Mouse (Mus musculus) neural tube, embryonic 15.5 days (tissue): Measurements from ENCODE around the gene Fdx1. TPM values are rescaled to one million over a fixed set of nuclear protein-coding genes. Genes with fewer than 3 reads are reported as not detected.

Experiments
- ATAC-seq: fragments of 200-750 bp; cut with Nextera tagmentation; 2 replicates; pipeline ENCODE4 v1.8.0; 2017; ENCODE audit warnings: mild to moderate bottlenecking, moderate TSS enrichment, moderate library complexity; ENCODE audit not compliant: low FRiP score
- H3K27ac ChIP-seq: fragments of 300-500 bp; sonication (generic); replicated peaks from 2 replicates; pipeline ENCODE4 v1.5.1; 2015; ENCODE audit warnings: mild to moderate bottlenecking, inconsistent platforms
- H3K27me3 ChIP-seq: fragments of 300-500 bp; sonication (generic); replicated peaks from 2 replicates; pipeline ENCODE4 v1.6.1; 2015; ENCODE audit warnings: inconsistent platforms
- H3K36me3 ChIP-seq: fragments of 300-500 bp; sonication (generic); 2 replicates; pipeline ENCODE4 v1.6.1; 2015; ENCODE audit warnings: inconsistent platforms
- H3K4me1 ChIP-seq: fragments of 300-500 bp; sonication (generic); 2 replicates; pipeline ENCODE4 v1.6.1; 2015; ENCODE audit warnings: inconsistent platforms
- H3K4me2 ChIP-seq: fragments of 300-500 bp; sonication (generic); 2 replicates; pipeline ENCODE4 v1.6.1; 2015; ENCODE audit warnings: inconsistent platforms, mild to moderate bottlenecking, moderate library complexity
- H3K4me3 ChIP-seq: fragments of 300-500 bp; sonication (generic); replicated peaks from 2 replicates; pipeline ENCODE4 v1.5.1; 2015; ENCODE audit warnings: mild to moderate bottlenecking, inconsistent platforms
- H3K9ac ChIP-seq: fragments of 300-500 bp; sonication (generic); replicated peaks from 2 replicates; pipeline ENCODE4 v1.6.1; 2015; ENCODE audit warnings: mild to moderate bottlenecking, inconsistent platforms
- H3K9me3 ChIP-seq: fragments of 300-500 bp; sonication (generic); replicated peaks from 2 replicates; pipeline ENCODE4 v1.6.1; 2016; ENCODE audit warnings: inconsistent platforms
- WGBS: fragments of 180-500 bp; shearing (Covaris S2); methylation state at CpG from one replicate; pipeline ENCODE4 v1.1.7; 2015; ENCODE audit warnings: mixed read lengths; 5-methylcytosine and 5-hydroxymethylcytosine counted together
- polyA plus RNA-seq: library from polyadenylated mRNA; unstranded; fragments of >200 nt; fragmentation: Nextera tagmentation; extraction: Ambion mirVana; gene quantifications from 2 replicates; pipeline ENCODE4 v1.2.1, GENCODE M21; 2015

The Fdx1 gene
- polyA plus RNA-seq, 1 experiment from 2014 or later, result 37.2 TPM

GRCm38 (mm10) chr9:51957025-51957424 lies 6.3 kb downstream of the Fdx1 start:
- H3K27me3 ChIP-seq, result no peaks in the 10 kb centered on the region
- no peak for ATAC-seq
- peaks cover 14% of the 10 kb centered on the region for H3K4me1 ChIP-seq
- H3K27ac ChIP-seq, result no peak overlapping the region
- no peak overlapping the region for H3K4me3 ChIP-seq
- no peaks in the 10 kb centered on the region for H3K9me3 ChIP-seq
- peaks cover 10% of the 10 kb centered on the region; the same call in 1 of the 2 replicates for H3K36me3 ChIP-seq
- no peak overlapping the region for H3K4me2 ChIP-seq
- WGBS, result 90% methylated on average over 8 of the region's 8 CpGs
- no peak overlapping the region for H3K9ac ChIP-seq

- no peak overlapping the region for H3K4me2 ChIP-seq
- H3K4me1 ChIP-seq, result peaks cover 9% of the 10 kb centered on the region
- ATAC-seq, result no peak
- no peak overlapping the region for H3K27ac ChIP-seq
- no peak overlapping the region for H3K9ac ChIP-seq
- no peaks in the 10 kb centered on the region for H3K9me3 ChIP-seq
- H3K27me3 ChIP-seq, result no peaks in the 10 kb centered on the region
- peaks cover 10% of the 10 kb centered on the region; the same call in 1 of the 2 replicates for H3K36me3 ChIP-seq
- 72% methylated on average over 2 of the region's 2 CpGs for WGBS
- no peak overlapping the region for H3K4me3 ChIP-seq
Observed at GRCm38 (mm10) chr9:51956484-51956883, 6.9 kb downstream of the Fdx1 start.

GRCm38 (mm10) chr9:51951337-51951736 lies 12.0 kb downstream of the Fdx1 start:
- H3K27me3 ChIP-seq, result no peaks in the 10 kb centered on the region
- no peak overlapping the region for H3K4me3 ChIP-seq
- ATAC-seq, result no peak
- H3K9me3 ChIP-seq, result no peaks in the 10 kb centered on the region
- H3K9ac ChIP-seq, result no peak overlapping the region
- WGBS, result 66% methylated on average over 2 of the region's 2 CpGs
- no peak overlapping the region for H3K4me2 ChIP-seq
- H3K4me1 ChIP-seq, result no peaks in the 10 kb centered on the region
- H3K36me3 ChIP-seq, result peaks cover 20% of the 10 kb centered on the region
- H3K27ac ChIP-seq, result no peak overlapping the region

- Histone ChIP-seq H3K4me2 (no peak overlapping the region), H3K36me3 (peaks cover 26% of the 10 kb centered on the region), H3K4me3 (no peak overlapping the region), H3K9me3 (no peaks in the 10 kb centered on the region), H3K9ac (no peak overlapping the region), H3K4me1 (no peaks in the 10 kb centered on the region), H3K27me3 (no peaks in the 10 kb centered on the region), H3K27ac (no peak overlapping the region)
- 65% methylated on average over 1 of the region's 1 CpGs for WGBS
- ATAC-seq, result no peak
Observed at GRCm38 (mm10) chr9:51950667-51951066, 12.7 kb downstream of the Fdx1 start.

- H3K4me3 ChIP-seq, result no peak overlapping the region
- no peak overlapping the region for H3K27ac ChIP-seq
- peaks cover 29% of the 10 kb centered on the region for H3K36me3 ChIP-seq
- H3K27me3 ChIP-seq, result no peaks in the 10 kb centered on the region
- H3K9me3 ChIP-seq, result no peaks in the 10 kb centered on the region
- no peak for ATAC-seq
- H3K9ac ChIP-seq, result no peak overlapping the region
- 68% methylated on average over 3 of the region's 3 CpGs for WGBS
- no peak overlapping the region for H3K4me2 ChIP-seq
- H3K4me1 ChIP-seq, result no peaks in the 10 kb centered on the region
Observed at GRCm38 (mm10) chr9:51950225-51950624, 13.1 kb downstream of the Fdx1 start.

GRCm38 (mm10) chr9:51943934-51944333 lies 19.4 kb downstream of the Fdx1 start:
- no peak overlapping the region for H3K27ac ChIP-seq
- no peak for ATAC-seq
- H3K9me3 ChIP-seq, result no peaks in the 10 kb centered on the region
- H3K36me3 ChIP-seq, result peaks cover 33% of the 10 kb centered on the region
- no peak overlapping the region for H3K4me3 ChIP-seq
- H3K4me2 ChIP-seq, result no peak overlapping the region
- no peaks in the 10 kb centered on the region for H3K27me3 ChIP-seq
- WGBS, result 96% methylated on average over 6 of the region's 6 CpGs
- no peak overlapping the region for H3K9ac ChIP-seq
- no peaks in the 10 kb centered on the region for H3K4me1 ChIP-seq

- Histone ChIP-seq H3K36me3 (no peaks in the 10 kb centered on the region), H3K4me3 (no peak overlapping the region), H3K4me1 (no peaks in the 10 kb centered on the region), H3K4me2 (no peak overlapping the region), H3K9ac (no peak overlapping the region), H3K27ac (no peak overlapping the region), H3K9me3 (no peaks in the 10 kb centered on the region), H3K27me3 (no peaks in the 10 kb centered on the region)
- 79% methylated on average over 1 of the region's 1 CpGs for WGBS
- ATAC-seq, result no peak
Observed at GRCm38 (mm10) chr9:51934641-51935040, 28.7 kb downstream of the Fdx1 start.

GRCm38 (mm10) chr9:51931997-51932396 lies 31.4 kb downstream of the Fdx1 start:
- Histone ChIP-seq H3K9ac (no peak overlapping the region), H3K4me2 (no peak overlapping the region), H3K4me3 (no peak overlapping the region), H3K36me3 (no peaks in the 10 kb centered on the region), H3K4me1 (peaks cover 4% of the 10 kb centered on the region), H3K9me3 (no peaks in the 10 kb centered on the region), H3K27me3 (no peaks in the 10 kb centered on the region), H3K27ac (no peak overlapping the region)
- ATAC-seq, result no peak
- 92% methylated on average over 3 of the region's 3 CpGs for WGBS

GRCm38 (mm10) chr9:51931054-51931690 lies 32.2 kb downstream of the Fdx1 start:
- ATAC-seq, result no peak
- 92% methylated on average over 7 of the region's 7 CpGs for WGBS

GRCm38 (mm10) chr9:51929972-51930371 lies 33.4 kb downstream of the Fdx1 start:
- Histone ChIP-seq H3K9ac (no peak overlapping the region), H3K36me3 (no peaks in the 10 kb centered on the region), H3K4me3 (no peak overlapping the region), H3K9me3 (no peaks in the 10 kb centered on the region), H3K4me1 (peaks cover 4% of the 10 kb centered on the region), H3K4me2 (no peak overlapping the region), H3K27me3 (no peaks in the 10 kb centered on the region), H3K27ac (no peak overlapping the region)
- no peak for ATAC-seq
- 82% methylated on average over 5 of the region's 5 CpGs for WGBS

More at GRCm38 (mm10) chr9:51931054-51931690, 32.2 kb downstream of the Fdx1 start:
- no peak overlapping the region for H3K9ac ChIP-seq
- no peak overlapping the region for H3K4me2 ChIP-seq
- H3K4me1 ChIP-seq, result peaks cover 4% of the 10 kb centered on the region
- no peaks in the 10 kb centered on the region for H3K36me3 ChIP-seq
- H3K4me3 ChIP-seq, result no peak overlapping the region
- no peak overlapping the region for H3K27ac ChIP-seq
- H3K27me3 ChIP-seq, result no peaks in the 10 kb centered on the region
- no peaks in the 10 kb centered on the region for H3K9me3 ChIP-seq

- Histone ChIP-seq H3K4me1 (peaks cover 4% of the 10 kb centered on the region), H3K4me2 (no peak overlapping the region), H3K36me3 (no peaks in the 10 kb centered on the region), H3K9me3 (no peaks in the 10 kb centered on the region), H3K27me3 (no peaks in the 10 kb centered on the region), H3K9ac (no peak overlapping the region), H3K27ac (no peak overlapping the region), H3K4me3 (no peak overlapping the region)
- no peak for ATAC-seq
- WGBS, result 51% methylated on average over 7 of the region's 7 CpGs
Observed at GRCm38 (mm10) chr9:51928659-51929058, 34.7 kb downstream of the Fdx1 start.

- H3K9ac ChIP-seq, result no peak overlapping the region
- ATAC-seq, result no peak
- no peaks in the 10 kb centered on the region for H3K36me3 ChIP-seq
- no peak overlapping the region for H3K4me3 ChIP-seq
- no peaks in the 10 kb centered on the region for H3K27me3 ChIP-seq
- WGBS, result 38% methylated on average over 10 of the region's 10 CpGs
- peaks cover 4% of the 10 kb centered on the region for H3K4me1 ChIP-seq
- no peaks in the 10 kb centered on the region for H3K9me3 ChIP-seq
- no peak overlapping the region for H3K27ac ChIP-seq
- peak overlapping the region; percentile 22; the same call in 1 of the 2 replicates for H3K4me2 ChIP-seq
Observed at GRCm38 (mm10) chr9:51928116-51928515, 35.2 kb downstream of the Fdx1 start.
